Mouse (Mus musculus): ENCODE measurements around the gene Pgd. TPM values are rescaled to one million over a fixed set of nuclear protein-coding genes. Genes with fewer than 3 reads are reported as not detected.

The Pgd gene
- polyA plus RNA-seq, 1 experiment from 2014 or later: 91.3 TPM

Other genes starting within 250 kb of the Pgd start
- gene Pex14, start 66.9 kb downstream of the Pgd start, polyA plus RNA-seq (2016; fragmentation: Nextera tagmentation; extraction: Ambion mirVana): 31.8 and 34.7 TPM in 2 replicates
- gene Dffa, start 62.6 kb downstream of the Pgd start, polyA plus RNA-seq (2016; fragmentation: Nextera tagmentation; extraction: Ambion mirVana): 24.4 and 25.3 TPM in 2 replicates
- 0.35 TPM in 1 of 2 replicates, not detected in the other for gene Cort, start 40.0 kb downstream of the Pgd start, polyA plus RNA-seq (2016; fragmentation: Nextera tagmentation; extraction: Ambion mirVana)
- 23.2 and 25.9 TPM in 2 replicates for gene Cenps, start 29.1 kb downstream of the Pgd start, polyA plus RNA-seq (2016; fragmentation: Nextera tagmentation; extraction: Ambion mirVana)
- 9.1 and 9.2 TPM in 2 replicates for gene Kif1b, start 140.9 kb upstream of the Pgd start, polyA plus RNA-seq (2016; fragmentation: Nextera tagmentation; extraction: Ambion mirVana)

Measured in liver, embryonic 12.5 days (tissue).